Mouse (Mus musculus) spleen, adult 2 months (tissue): ENCODE measurements around the gene Gm21992.

ENCODE experiments used
- CTCF ChIP-seq: fragments of 200-500 bp; IDR thresholded peaks from 2 replicates; pipeline ENCODE4 v1.5.1; 2011; ENCODE audit warnings: mild to moderate bottlenecking, inconsistent platforms; ENCODE audit not compliant: insufficient read depth, insufficient read length, insufficient replicate concordance; ENCODE audit errors: extremely low read depth
- POLR2A ChIP-seq: fragments of 200-500 bp; IDR thresholded peaks from 2 replicates; pipeline ENCODE4 v1.6.1; 2011; ENCODE audit warnings: low read depth, low read length, inconsistent platforms

GRCm38 (mm10) chr19:4786313-4786712 lies 25.1 kb downstream of the Gm21992 start:
- no peak for TF ChIP-seq CTCF
- no peak for TF ChIP-seq POLR2A
